Mouse (Mus musculus): ENCODE results near the gene Olfr862. TPM values are rescaled to one million over a fixed set of nuclear protein-coding genes. Genes with fewer than 3 reads are reported as not detected.

Olfr862 gene
- not detected in 2 replicates for polyA plus RNA-seq (2014; fragmentation: Nextera tagmentation; extraction: Ambion mirVana)

DNA sequence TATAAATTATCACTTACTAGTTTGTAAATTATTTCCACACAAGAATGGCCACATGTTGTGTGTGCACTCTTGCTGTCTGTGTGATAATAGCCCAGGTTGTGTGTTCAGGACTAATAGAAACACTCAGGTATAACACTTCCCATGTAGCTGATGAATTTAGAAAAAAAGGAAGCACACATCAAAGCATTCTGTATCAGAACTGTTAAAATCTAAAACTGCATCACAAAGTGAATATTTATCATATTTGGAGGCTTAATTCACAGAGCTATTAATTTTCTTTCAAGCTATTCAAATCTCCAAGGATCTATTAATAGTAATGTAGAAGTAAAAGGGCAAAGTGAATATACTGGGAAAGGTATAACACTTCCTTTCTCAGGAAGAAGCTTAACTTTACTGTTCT lies at the start of gene Olfr862:
Gene Olfr862 (minus strand): TSS at position 101 of the 400 bp plus-strand sequence.
- H3K27me3 ChIP-seq (ENCODE audit: control insufficient read depth, insufficient read depth, low read length) = no peaks in the 10 kb centered on the region
- DNase-seq (ENCODE audit: low spot score) = no peak
- H3K4me1 ChIP-seq (replicated peaks; ENCODE audit: control insufficient read depth, insufficient read depth, low read length) = no peaks in the 10 kb centered on the region
- peaks cover 33% of the 10 kb centered on the region; the same call in 1 of the 2 replicates for H3K9me3 ChIP-seq (ENCODE audit: control insufficient read depth, low read length)
- H3K4me2 ChIP-seq (replicated peaks) = no peak within 1 kb of the TSS
- no peak within 1 kb of the TSS for H3K27ac ChIP-seq
- no peak for ATAC-seq (ENCODE audit: low FRiP score)
- H3K36me3 ChIP-seq (replicated peaks; ENCODE audit: control insufficient read depth, insufficient read depth) = no peaks in the 10 kb centered on the region
- no peak within 1 kb of the TSS for H3K9ac ChIP-seq
- no peak within 1 kb of the TSS for H3K4me3 ChIP-seq (replicated peaks; ENCODE audit: low read length)

DNA sequence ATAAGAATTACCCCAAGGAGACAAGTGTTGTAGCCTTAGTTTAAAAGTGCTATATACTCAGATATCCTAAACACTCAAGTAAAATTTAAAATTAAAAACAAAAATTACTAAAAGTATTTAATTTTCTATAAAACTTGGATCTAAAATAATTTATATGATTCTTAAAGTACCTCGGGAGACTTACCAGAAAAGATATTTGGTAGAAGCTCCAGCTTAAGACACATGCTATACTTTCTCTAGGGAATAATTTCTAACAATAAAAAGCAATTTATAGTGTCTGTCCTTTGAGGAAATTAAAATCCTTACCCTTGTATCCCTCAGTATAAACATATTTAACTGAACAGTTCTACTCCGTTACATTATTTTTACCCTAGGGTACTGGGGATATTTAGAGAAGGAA lies 28.8 kb upstream of the Olfr862 start, which contains the start of gene Olfr77:
Gene Olfr77 (plus strand): TSS at position 301 of the 400 bp plus-strand sequence.
- Histone ChIP-seq H3K36me3 (replicated peaks; ENCODE audit: control insufficient read depth, insufficient read depth) (no peaks in the 10 kb centered on the region), H3K27ac (no peak within 1 kb of the TSS), H3K27me3 (ENCODE audit: control insufficient read depth, insufficient read depth, low read length) (no peaks in the 10 kb centered on the region), H3K4me2 (replicated peaks) (no peak within 1 kb of the TSS), H3K4me1 (replicated peaks; ENCODE audit: control insufficient read depth, insufficient read depth, low read length) (no peaks in the 10 kb centered on the region), H3K9ac (no peak within 1 kb of the TSS), H3K4me3 (replicated peaks; ENCODE audit: low read length) (no peak within 1 kb of the TSS), H3K9me3 (ENCODE audit: control insufficient read depth, low read length) (peaks cover 11% of the 10 kb centered on the region; the same call in 1 of the 2 replicates)
- DNase-seq (ENCODE audit: low spot score) (no peak), ATAC-seq (ENCODE audit: low FRiP score) (no peak)
- WGBS = 92% methylated on average over 2 of the region's 2 CpGs

GRCm38 (mm10) chr9:19911170-19911569 lies 23.4 kb upstream of the Olfr862 start:
- DNase-seq (ENCODE audit: low spot score) = no peak
- peaks cover 21% of the 10 kb centered on the region; the same call in 1 of the 2 replicates for H3K9me3 ChIP-seq (ENCODE audit: control insufficient read depth, low read length)
- H3K27ac ChIP-seq = no peak overlapping the region
- no peak overlapping the region for H3K4me3 ChIP-seq (replicated peaks; ENCODE audit: low read length)
- WGBS = 65% methylated on average over 4 of the region's 4 CpGs
- no peak overlapping the region for H3K4me2 ChIP-seq (replicated peaks)
- no peak overlapping the region for H3K9ac ChIP-seq
- no peaks in the 10 kb centered on the region for H3K4me1 ChIP-seq (replicated peaks; ENCODE audit: control insufficient read depth, insufficient read depth, low read length)
- no peaks in the 10 kb centered on the region for H3K36me3 ChIP-seq (replicated peaks; ENCODE audit: control insufficient read depth, insufficient read depth)
- ATAC-seq (ENCODE audit: low FRiP score) = no peak
- H3K27me3 ChIP-seq (ENCODE audit: control insufficient read depth, insufficient read depth, low read length) = no peaks in the 10 kb centered on the region

- Histone ChIP-seq H3K9ac (no peak within 1 kb of the TSS), H3K9me3 (ENCODE audit: control insufficient read depth, low read length) (peaks cover 7% of the 10 kb centered on the region; the same call in 1 of the 2 replicates), H3K4me3 (replicated peaks; ENCODE audit: low read length) (no peak within 1 kb of the TSS), H3K4me1 (replicated peaks; ENCODE audit: control insufficient read depth, insufficient read depth, low read length) (no peaks in the 10 kb centered on the region), H3K27me3 (ENCODE audit: control insufficient read depth, insufficient read depth, low read length) (no peaks in the 10 kb centered on the region), H3K27ac (no peak within 1 kb of the TSS), H3K36me3 (replicated peaks; ENCODE audit: control insufficient read depth, insufficient read depth) (no peaks in the 10 kb centered on the region), H3K4me2 (replicated peaks) (no peak within 1 kb of the TSS)
- 78% methylated on average over 1 of the region's 1 CpGs for WGBS
- DNase-seq (ENCODE audit: low spot score) (no peak), ATAC-seq (ENCODE audit: low FRiP score) (no peak)
Observed at GRCm38 (mm10) chr9:19849647-19850046, 38.2 kb downstream of the Olfr862 start, which contains the start of gene Olfr860. Olfr860 (minus strand) TSS chr9:19849747.

Other genes starting within 250 kb of the Olfr862 start
- not detected in 2 replicates for gene Olfr857, start 178.6 kb downstream of the Olfr862 start, polyA plus RNA-seq (2014; fragmentation: Nextera tagmentation; extraction: Ambion mirVana)
- not detected in 2 replicates for gene Olfr58, start 107.7 kb downstream of the Olfr862 start, polyA plus RNA-seq (2014; fragmentation: Nextera tagmentation; extraction: Ambion mirVana)
- not detected in 2 replicates for gene Olfr859, start 83.1 kb downstream of the Olfr862 start, polyA plus RNA-seq (2014; fragmentation: Nextera tagmentation; extraction: Ambion mirVana)
- gene Olfr860, start 38.3 kb downstream of the Olfr862 start, polyA plus RNA-seq (2014; fragmentation: Nextera tagmentation; extraction: Ambion mirVana) = not detected in 2 replicates
- gene Olfr77, start 28.9 kb upstream of the Olfr862 start, polyA plus RNA-seq (2014; fragmentation: Nextera tagmentation; extraction: Ambion mirVana) = 0.17 and 0.19 TPM in 2 replicates
- gene Olfr866, start 140.0 kb upstream of the Olfr862 start, polyA plus RNA-seq (2014; fragmentation: Nextera tagmentation; extraction: Ambion mirVana) = not detected in 2 replicates
- gene Olfr867, start 169.6 kb upstream of the Olfr862 start, polyA plus RNA-seq (2014; fragmentation: Nextera tagmentation; extraction: Ambion mirVana) = not detected in 2 replicates
- not detected in 2 replicates for gene Olfr868, start 210.6 kb upstream of the Olfr862 start, polyA plus RNA-seq (2014; fragmentation: Nextera tagmentation; extraction: Ambion mirVana)
- gene Olfr869, start 241.0 kb upstream of the Olfr862 start, polyA plus RNA-seq (2014; fragmentation: Nextera tagmentation; extraction: Ambion mirVana) = not detected in 2 replicates